Mouse (Mus musculus) bone marrow macrophage, adult 2 months (primary cell): Measurements from ENCODE around the gene Olfr1123.

Experiments
- CTCF ChIP-seq: IDR thresholded peaks from 2 replicates; pipeline ENCODE4 v1.5.1; 2012; ENCODE audit warnings: low read depth, mild to moderate bottlenecking, low read length, moderate library complexity
- POLR2A ChIP-seq: IDR thresholded peaks from 2 replicates; pipeline ENCODE4 v1.6.1; 2012; ENCODE audit warnings: mild to moderate bottlenecking, low read depth, low read length, borderline replicate concordance

DNA sequence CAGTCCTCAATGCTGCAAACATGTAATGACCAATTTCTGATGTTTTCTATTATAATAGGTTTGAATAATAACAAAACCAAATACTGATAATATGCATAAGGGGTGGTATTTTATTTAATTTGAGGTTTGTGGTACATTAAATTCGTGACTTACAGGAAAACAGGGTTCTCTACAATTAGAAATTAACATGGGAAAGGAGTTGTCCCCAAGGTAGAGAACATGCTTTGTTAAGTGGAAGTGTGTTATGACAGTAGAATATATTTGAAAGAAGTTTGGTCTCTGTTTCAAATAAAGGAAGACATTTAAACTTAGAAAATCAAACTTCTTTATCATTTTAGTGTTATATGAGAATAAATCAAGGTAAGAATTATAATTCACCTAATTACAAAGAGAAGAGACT, 46.8 kb upstream of the Olfr1123 start, which contains the start of gene Olfr1121:
- TF ChIP-seq CTCF = no peak
- TF ChIP-seq POLR2A = no peak
